Mouse (Mus musculus) cerebellum, adult 9-11 months (tissue): ENCODE measurements around the gene Dusp12.

Experiments
- DNase-seq: peaks from one replicate; pipeline ENCODE4 v3.0.0; 2022

Dusp12 gene

GRCm38 (mm10) chr1:170896651-170897281 lies 11.4 kb upstream of the Dusp12 start:
- no peak for DNase-seq

- no peak for DNase-seq
These were observed 9.6 kb upstream of the Dusp12 start for GRCm38 (mm10) chr1:170894603-170895602.

- no peak for DNase-seq
These were observed 6.9 kb upstream of the Dusp12 start for GRCm38 (mm10) chr1:170892279-170892678.

GRCm38 (mm10) chr1:170891646-170892045 lies 6.3 kb upstream of the Dusp12 start:
- DNase-seq, result no peak

GRCm38 (mm10) chr1:170889310-170889709 lies 4.0 kb upstream of the Dusp12 start:
- DNase-seq, result no peak

GRCm38 (mm10) chr1:170886044-170886458 lies 711 bp upstream of the Dusp12 start:
- no peak for DNase-seq

GRCm38 (mm10) chr1:170884390-170884789 lies 950 bp downstream of the Dusp12 start:
- no peak for DNase-seq

GRCm38 (mm10) chr1:170882915-170883485 lies 2.3 kb downstream of the Dusp12 start:
- no peak for DNase-seq

- DNase-seq, result no peak
These were observed 8.4 kb downstream of the Dusp12 start for GRCm38 (mm10) chr1:170876906-170877305.

- DNase-seq, result no peak
These were observed 9.7 kb downstream of the Dusp12 start for GRCm38 (mm10) chr1:170875676-170876075.

- DNase-seq, result no peak
These were observed 13.4 kb downstream of the Dusp12 start for GRCm38 (mm10) chr1:170871961-170872360.

- no peak for DNase-seq
These were observed 13.9 kb downstream of the Dusp12 start for GRCm38 (mm10) chr1:170871402-170871801.

GRCm38 (mm10) chr1:170868905-170869283 lies 16.4 kb downstream of the Dusp12 start:
- DNase-seq, result no peak

GRCm38 (mm10) chr1:170868107-170868904 lies 17.0 kb downstream of the Dusp12 start:
- DNase-seq, result peak; percentile 83

GRCm38 (mm10) chr1:170867691-170868105 lies 17.6 kb downstream of the Dusp12 start, which contains the start of gene Atf6:
Gene Atf6 (minus strand): TSS chr1:170867771.
- DNase-seq, result peak; percentile 94

- peak; percentile 28 for DNase-seq
These were observed 18.2 kb downstream of the Dusp12 start for GRCm38 (mm10) chr1:170866992-170867690.

GRCm38 (mm10) chr1:170865406-170865805 lies 19.9 kb downstream of the Dusp12 start:
- DNase-seq, result no peak

- DNase-seq, result no peak
These were observed 20.6 kb downstream of the Dusp12 start for GRCm38 (mm10) chr1:170864754-170865153.

GRCm38 (mm10) chr1:170864234-170864633 lies 21.1 kb downstream of the Dusp12 start:
- DNase-seq, result no peak

- DNase-seq, result no peak
These were observed 22.3 kb downstream of the Dusp12 start for GRCm38 (mm10) chr1:170863033-170863432.

- DNase-seq, result no peak
These were observed 23.0 kb downstream of the Dusp12 start for GRCm38 (mm10) chr1:170862435-170862717.
